Mouse (Mus musculus) kidney, embryonic 15.5 days (tissue): ENCODE data around the gene Grpel1. TPM values are rescaled to one million over a fixed set of nuclear protein-coding genes. Genes with fewer than 3 reads are reported as not detected.

Source experiments
- ATAC-seq: fragments of 200-750 bp; cut with Nextera tagmentation; replicated peaks from 2 replicates; pipeline ENCODE4 v1.8.0; 2017; ENCODE audit warnings: moderate TSS enrichment; ENCODE audit not compliant: low FRiP score
- H3K27ac ChIP-seq: fragments of 300-500 bp; sonication (generic); 2 replicates; pipeline ENCODE4 v1.5.1; 2015; ENCODE audit warnings: mild to moderate bottlenecking, inconsistent platforms
- H3K27me3 ChIP-seq: fragments of 300-500 bp; sonication (generic); 2 replicates; pipeline ENCODE4 v1.6.1; 2015; ENCODE audit warnings: inconsistent platforms
- H3K36me3 ChIP-seq: fragments of 300-500 bp; sonication (generic); 2 replicates; pipeline ENCODE4 v1.6.1; 2015; ENCODE audit warnings: inconsistent platforms
- H3K4me1 ChIP-seq: fragments of 300-500 bp; sonication (generic); 2 replicates; pipeline ENCODE4 v1.6.1; 2015; ENCODE audit warnings: inconsistent platforms
- H3K4me2 ChIP-seq: fragments of 300-500 bp; sonication (generic); 2 replicates; pipeline ENCODE4 v1.6.1; 2015; ENCODE audit warnings: moderate library complexity, mild to moderate bottlenecking, inconsistent platforms
- H3K4me3 ChIP-seq: fragments of 300-500 bp; sonication (generic); replicated peaks from 2 replicates; pipeline ENCODE4 v1.5.1; 2015; ENCODE audit warnings: mild to moderate bottlenecking, inconsistent platforms
- H3K9ac ChIP-seq: fragments of 300-500 bp; sonication (generic); 2 replicates; pipeline ENCODE4 v1.6.1; 2015; ENCODE audit warnings: mild to moderate bottlenecking, inconsistent platforms
- H3K9me3 ChIP-seq: fragments of 300-500 bp; sonication (generic); replicated peaks from 2 replicates; pipeline ENCODE4 v1.6.1; 2016; ENCODE audit warnings: inconsistent platforms
- WGBS: fragments of 180-500 bp; shearing (Covaris S2); methylation state at CpG from one replicate; pipeline ENCODE4 v1.1.7; 2015; ENCODE audit warnings: mixed read lengths; 5-methylcytosine and 5-hydroxymethylcytosine counted together
- polyA plus RNA-seq: library from polyadenylated mRNA; unstranded; fragments of >200 nt; fragmentation: Nextera tagmentation; extraction: Ambion mirVana; gene quantifications from 2 replicates; pipeline ENCODE4 v1.2.1, GENCODE M21; 2015

The Grpel1 gene
- 56.0 and 56.1 TPM in 2 replicates for polyA plus RNA-seq

DNA sequence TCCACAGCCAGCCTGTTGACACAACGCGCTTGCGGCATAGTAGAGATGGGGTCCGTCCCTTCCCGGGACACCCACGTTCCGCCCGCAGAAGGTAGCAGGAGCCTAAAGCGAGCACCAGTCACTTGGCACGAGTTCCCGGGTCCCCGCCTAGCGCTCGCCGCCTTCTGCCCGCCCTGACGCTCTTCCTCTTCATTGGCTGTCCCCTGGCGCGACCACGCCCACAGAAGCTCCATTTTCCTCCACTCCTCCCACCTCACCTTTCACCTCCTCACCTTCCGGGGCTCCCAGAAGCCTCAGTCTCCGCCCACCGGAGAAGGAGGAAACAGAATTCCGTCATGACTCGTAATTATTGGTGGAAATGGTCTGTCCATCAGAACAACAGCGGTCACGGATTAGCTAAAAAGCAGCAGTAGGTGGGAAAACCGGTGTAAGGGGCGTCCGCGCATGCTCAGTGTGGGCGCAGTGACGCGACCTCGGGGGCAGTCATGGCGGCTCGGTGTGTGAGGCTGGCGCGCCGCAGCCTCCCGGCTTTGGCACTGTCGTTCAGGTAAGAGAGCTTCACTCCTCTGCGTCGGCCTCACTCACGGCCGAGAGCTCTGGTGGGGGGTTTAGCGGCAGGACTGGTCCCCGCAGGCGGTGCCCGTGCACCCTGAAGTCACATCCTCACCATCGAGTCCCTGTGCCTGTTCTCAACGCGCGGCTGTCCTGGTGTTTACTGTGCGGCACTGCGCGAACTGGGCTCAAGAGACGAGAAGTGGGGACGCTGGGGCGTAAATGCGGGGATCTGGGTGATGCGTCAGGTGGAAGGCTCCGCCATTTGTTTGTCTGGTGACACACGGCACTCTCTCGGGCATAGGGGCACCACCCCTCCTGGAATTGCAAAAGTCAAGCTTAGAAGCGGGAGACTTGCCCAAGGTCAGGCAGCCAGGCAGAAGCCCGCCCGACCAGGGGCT lies at the start of gene Grpel1:
Gene Grpel1 (plus strand): TSS at position 290 of the 953 bp plus-strand sequence.
- no peaks in the 10 kb centered on the region for H3K27me3 ChIP-seq
- ATAC-seq, result peak; percentile 95
- H3K9me3 ChIP-seq, result no peaks in the 10 kb centered on the region
- peak within 1 kb of the TSS; percentile 85 for H3K9ac ChIP-seq
- H3K4me2 ChIP-seq, result peak within 1 kb of the TSS; percentile 97
- peak within 1 kb of the TSS; percentile 99 for H3K4me3 ChIP-seq
- peak within 1 kb of the TSS; percentile 86 for H3K27ac ChIP-seq
- WGBS, result under 1% methylated on average over 68 of the region's 68 CpGs
- peaks cover 39% of the 10 kb centered on the region for H3K4me1 ChIP-seq
- peaks cover 26% of the 10 kb centered on the region for H3K36me3 ChIP-seq

DNA sequence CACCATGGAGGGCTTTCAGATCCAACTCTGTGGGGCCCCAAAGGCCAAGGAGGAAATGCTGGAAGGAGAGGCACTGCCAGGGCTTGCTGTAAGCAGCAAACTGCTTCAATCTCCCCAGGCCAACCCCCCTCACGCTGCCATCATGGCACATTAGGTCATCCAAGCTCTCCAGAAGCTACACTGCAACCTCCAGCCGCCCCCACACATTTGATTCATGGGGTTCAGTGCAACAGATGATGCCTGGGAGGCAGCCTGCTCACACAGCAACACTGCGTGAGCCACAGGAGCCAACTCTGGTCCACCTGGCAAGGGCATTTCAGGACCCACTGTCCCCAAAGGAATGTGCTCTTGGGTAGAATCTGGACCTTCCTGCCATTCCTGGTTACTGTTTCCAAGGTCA lies 44.9 kb upstream of the Grpel1 start:
- Histone ChIP-seq H3K27ac (no peak overlapping the region), H3K9ac (no peak overlapping the region), H3K36me3 (no peaks in the 10 kb centered on the region), H3K4me2 (no peak overlapping the region), H3K9me3 (no peaks in the 10 kb centered on the region), H3K4me1 (peaks cover 1% of the 10 kb centered on the region; the same call in 1 of the 2 replicates), H3K4me3 (no peak overlapping the region), H3K27me3 (no peaks in the 10 kb centered on the region)
- ATAC-seq, result no peak
- WGBS, result 81% methylated on average over 3 of the region's 3 CpGs

DNA sequence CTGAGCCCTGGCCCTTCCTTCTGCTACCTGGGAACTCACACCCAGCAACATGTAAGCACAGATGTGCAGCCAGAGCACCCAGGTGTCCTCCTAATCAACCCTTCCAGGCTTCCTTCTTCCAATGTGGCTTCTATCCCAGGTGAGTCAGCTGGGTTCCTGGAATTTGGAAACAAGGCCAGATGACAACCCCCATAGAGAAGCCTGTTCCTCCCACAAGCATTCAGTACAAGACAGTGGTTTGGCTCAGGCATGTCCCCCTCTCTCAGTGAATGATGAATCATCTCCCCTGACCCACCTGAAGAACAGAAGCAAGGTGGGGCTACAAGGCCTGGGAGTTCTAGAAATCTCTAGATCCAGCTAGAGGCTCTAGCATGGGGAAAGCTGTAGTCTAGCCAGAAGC lies 42.1 kb upstream of the Grpel1 start:
- Histone ChIP-seq H3K4me2 (no peak overlapping the region), H3K9ac (no peak overlapping the region), H3K4me3 (no peak overlapping the region), H3K36me3 (no peaks in the 10 kb centered on the region), H3K9me3 (no peaks in the 10 kb centered on the region), H3K4me1 (peaks cover 18% of the 10 kb centered on the region), H3K27ac (no peak overlapping the region), H3K27me3 (no peaks in the 10 kb centered on the region)
- ATAC-seq, result no peak

DNA sequence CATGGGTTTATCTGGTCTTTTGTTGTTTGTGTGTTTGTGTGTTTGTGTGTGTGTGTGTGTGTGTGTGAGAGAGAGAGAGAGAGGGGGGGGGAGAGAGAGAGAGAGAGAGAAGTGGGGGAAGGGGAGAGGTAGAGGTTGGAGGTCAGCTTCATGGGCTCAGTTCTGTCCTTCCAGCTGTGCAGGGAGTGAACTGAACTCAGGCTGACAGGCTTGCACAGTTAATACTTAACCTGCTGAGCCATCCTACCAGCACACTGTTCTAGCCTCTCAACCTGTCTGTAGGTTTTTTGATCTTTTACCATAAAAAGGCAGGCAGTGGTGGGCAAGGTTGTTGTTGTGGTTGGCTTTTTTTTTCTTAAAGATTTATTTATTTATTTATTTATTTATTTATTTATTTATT lies 40.1 kb upstream of the Grpel1 start:
- Histone ChIP-seq H3K27ac (no peak overlapping the region), H3K9me3 (no peaks in the 10 kb centered on the region), H3K36me3 (no peaks in the 10 kb centered on the region), H3K9ac (no peak overlapping the region), H3K4me2 (no peak overlapping the region), H3K27me3 (no peaks in the 10 kb centered on the region), H3K4me1 (peaks cover 27% of the 10 kb centered on the region), H3K4me3 (no peak overlapping the region)
- no peak for ATAC-seq

DNA sequence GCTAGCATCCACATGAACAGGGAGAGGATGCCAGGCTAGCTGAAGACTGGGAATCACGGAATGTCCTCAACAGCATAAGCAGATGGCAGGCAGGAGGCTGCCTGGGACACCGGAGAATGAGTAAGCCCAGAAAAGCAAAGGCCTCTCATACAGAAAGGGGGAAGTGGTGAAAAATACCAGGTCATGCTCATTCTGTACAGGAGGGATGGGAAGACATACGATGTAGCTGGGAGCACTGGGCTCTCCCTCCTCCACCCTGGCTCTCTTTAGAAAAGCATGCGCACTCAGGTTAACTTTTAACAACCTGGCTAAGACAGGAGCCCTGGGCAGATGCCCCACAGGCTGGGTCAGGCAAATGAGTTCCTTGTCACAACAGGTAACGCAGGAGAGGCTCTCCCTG lies 38.4 kb upstream of the Grpel1 start:
- peaks cover 33% of the 10 kb centered on the region for H3K4me1 ChIP-seq
- no peaks in the 10 kb centered on the region for H3K9me3 ChIP-seq
- H3K4me3 ChIP-seq, result no peak overlapping the region
- no peak overlapping the region for H3K9ac ChIP-seq
- H3K27me3 ChIP-seq, result no peaks in the 10 kb centered on the region
- no peak overlapping the region for H3K4me2 ChIP-seq
- 0 out of 2 replicates have a peak, but pooled peaks have one; percentile 14 for ATAC-seq
- peak overlapping the region; percentile 28; the same call in 1 of the 2 replicates for H3K27ac ChIP-seq
- WGBS, result 66% methylated on average over 5 of the region's 5 CpGs
- no peaks in the 10 kb centered on the region for H3K36me3 ChIP-seq

DNA sequence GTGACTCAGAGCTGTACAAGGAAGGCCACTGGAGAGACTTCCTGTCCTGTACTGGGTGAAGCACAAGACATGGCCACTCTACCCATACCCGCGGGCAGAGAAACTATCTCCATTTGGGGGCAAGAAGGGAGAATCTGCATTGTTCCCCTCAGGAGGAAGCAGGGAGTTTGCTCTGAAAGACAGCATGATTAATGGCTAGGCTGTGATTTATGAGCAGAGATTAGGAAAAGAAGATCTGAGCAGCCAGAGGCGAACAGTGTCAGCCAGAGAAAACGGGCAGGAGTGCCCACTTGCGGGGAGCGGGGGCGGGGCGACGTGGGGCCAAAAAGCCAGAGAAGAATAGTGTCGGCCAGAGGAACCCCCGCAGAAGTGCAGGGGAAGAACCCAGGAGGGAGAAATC lies 37.0 kb upstream of the Grpel1 start:
- peaks cover 34% of the 10 kb centered on the region for H3K4me1 ChIP-seq
- H3K4me3 ChIP-seq, result no peak overlapping the region
- H3K9me3 ChIP-seq, result no peaks in the 10 kb centered on the region
- no peak overlapping the region for H3K9ac ChIP-seq
- WGBS, result 15% methylated on average over 11 of the region's 11 CpGs
- H3K27me3 ChIP-seq, result no peaks in the 10 kb centered on the region
- peak overlapping the region; percentile 29; the same call in 1 of the 2 replicates for H3K4me2 ChIP-seq
- H3K27ac ChIP-seq, result no peak overlapping the region
- no peaks in the 10 kb centered on the region for H3K36me3 ChIP-seq
- no peak; the same call in 1 of the 2 replicates for ATAC-seq

DNA sequence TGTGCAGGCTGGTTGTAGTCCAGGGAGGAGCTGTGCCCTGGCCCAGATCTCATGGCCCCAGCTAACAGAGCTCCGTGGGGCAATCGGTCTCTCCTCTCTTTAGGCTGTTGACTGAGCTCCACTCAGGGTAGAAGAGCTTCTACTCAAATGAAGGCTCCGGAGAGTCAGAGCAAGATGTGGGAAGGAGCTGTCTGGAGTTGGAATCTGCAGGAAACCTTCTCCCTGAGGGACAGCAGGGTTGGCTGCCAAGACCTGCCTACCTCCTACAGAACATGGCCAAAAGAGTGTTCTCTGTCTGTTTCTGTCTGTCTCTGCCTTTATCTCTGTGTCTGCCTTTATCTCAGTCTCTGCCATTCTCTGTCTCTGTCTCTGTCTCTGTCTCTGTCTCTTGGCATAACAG lies 35.2 kb upstream of the Grpel1 start:
- ATAC-seq, result no peak
- Histone ChIP-seq H3K4me3 (no peak overlapping the region), H3K4me2 (no peak overlapping the region), H3K27ac (no peak overlapping the region), H3K27me3 (no peaks in the 10 kb centered on the region), H3K36me3 (no peaks in the 10 kb centered on the region), H3K4me1 (peaks cover 34% of the 10 kb centered on the region), H3K9me3 (no peaks in the 10 kb centered on the region), H3K9ac (no peak overlapping the region)
- 86% methylated on average over 3 of the region's 3 CpGs for WGBS

DNA sequence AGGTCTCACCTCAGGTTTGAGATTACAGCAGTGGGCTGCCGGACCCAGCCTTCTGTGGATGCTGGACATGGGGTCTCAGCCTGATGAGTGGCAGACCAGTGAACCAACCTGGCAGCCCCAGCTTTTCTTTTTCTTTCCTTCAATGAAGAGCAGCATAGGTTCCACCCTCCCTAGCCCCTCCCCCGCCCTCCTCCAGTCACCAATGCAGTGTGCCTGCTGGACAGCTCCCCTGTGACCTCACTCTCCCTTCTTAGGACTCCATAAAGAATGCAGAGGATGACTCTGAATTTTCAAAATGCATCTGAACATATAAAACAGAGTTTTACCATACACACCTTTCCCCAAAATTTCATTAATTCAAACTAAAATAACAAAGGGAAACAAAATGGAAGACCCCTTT lies 33.1 kb upstream of the Grpel1 start:
- 49% methylated on average over 2 of the region's 2 CpGs for WGBS
- no peak for ATAC-seq

DNA sequence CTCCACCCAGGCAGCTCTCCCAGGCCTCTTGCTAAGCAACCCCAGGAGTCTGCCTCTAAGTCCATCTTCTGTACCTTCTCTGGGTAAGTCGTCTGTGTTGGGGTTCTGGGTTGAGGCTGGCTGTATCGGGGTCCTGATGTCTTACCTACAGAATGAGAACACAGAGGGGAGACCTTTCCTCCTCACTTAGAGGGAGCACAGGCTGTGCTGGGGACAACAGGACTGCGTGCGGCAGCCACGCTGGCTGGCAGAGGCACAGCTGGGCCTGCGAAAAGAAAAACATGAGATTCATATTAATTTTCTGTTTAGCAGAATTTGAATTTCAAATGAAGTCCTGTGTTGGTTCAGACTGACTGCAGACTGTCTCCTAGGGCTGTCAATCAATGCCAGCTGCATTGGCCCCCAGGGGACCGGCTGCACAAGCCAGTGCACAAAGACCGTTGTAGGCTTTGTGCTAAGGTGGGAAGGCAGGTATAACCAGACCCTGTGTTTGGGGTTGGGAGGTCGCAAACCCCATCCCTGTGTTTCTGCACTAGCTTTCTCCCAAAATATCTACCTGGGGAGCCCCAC lies 30.3 kb upstream of the Grpel1 start:
- Histone ChIP-seq H3K27me3 (no peaks in the 10 kb centered on the region), H3K9me3 (no peaks in the 10 kb centered on the region), H3K36me3 (no peaks in the 10 kb centered on the region), H3K9ac (no peak overlapping the region), H3K4me1 (0 out of 2 replicates have a peak, but pooled peaks cover 8% of the 10 kb centered on the region), H3K4me2 (no peak overlapping the region), H3K27ac (no peak overlapping the region), H3K4me3 (no peak overlapping the region)
- no peak for ATAC-seq
- 75% methylated on average over 9 of the region's 9 CpGs for WGBS

More for the DNA sequence above, 33.1 kb upstream of the Grpel1 start:
- H3K4me1 ChIP-seq, result peaks cover 26% of the 10 kb centered on the region
- H3K27ac ChIP-seq, result no peak overlapping the region
- H3K27me3 ChIP-seq, result no peaks in the 10 kb centered on the region
- H3K9me3 ChIP-seq, result no peaks in the 10 kb centered on the region
- H3K4me3 ChIP-seq, result no peak overlapping the region
- no peak overlapping the region for H3K9ac ChIP-seq
- H3K4me2 ChIP-seq, result no peak overlapping the region
- no peaks in the 10 kb centered on the region for H3K36me3 ChIP-seq

DNA sequence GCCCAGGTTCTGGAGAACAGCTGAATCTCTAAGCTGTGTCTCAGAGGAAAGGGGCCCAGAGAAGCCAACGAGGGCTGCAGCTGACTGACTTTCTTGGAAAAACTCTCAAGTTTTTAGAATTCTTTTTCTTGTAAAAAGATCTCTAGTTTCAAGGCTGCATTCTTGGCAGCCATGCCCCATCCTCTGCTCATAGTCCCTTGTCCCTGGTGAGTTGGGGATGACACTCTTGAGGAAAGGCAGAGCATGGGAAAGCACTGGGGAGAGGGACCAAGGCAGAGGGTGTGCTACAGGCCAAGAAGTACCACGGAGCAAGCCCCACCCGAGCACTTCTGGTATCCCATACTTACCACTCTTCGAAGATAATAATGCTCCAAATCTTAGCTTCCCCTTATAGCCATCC lies 27.9 kb upstream of the Grpel1 start:
- no peaks in the 10 kb centered on the region for H3K36me3 ChIP-seq
- H3K9ac ChIP-seq, result no peak overlapping the region
- H3K9me3 ChIP-seq, result no peaks in the 10 kb centered on the region
- ATAC-seq, result no peak
- 75% methylated on average over 4 of the region's 4 CpGs for WGBS
- H3K4me2 ChIP-seq, result no peak overlapping the region
- no peaks in the 10 kb centered on the region for H3K27me3 ChIP-seq
- H3K4me1 ChIP-seq, result no peaks in the 10 kb centered on the region
- no peak overlapping the region for H3K4me3 ChIP-seq
- H3K27ac ChIP-seq, result no peak overlapping the region

DNA sequence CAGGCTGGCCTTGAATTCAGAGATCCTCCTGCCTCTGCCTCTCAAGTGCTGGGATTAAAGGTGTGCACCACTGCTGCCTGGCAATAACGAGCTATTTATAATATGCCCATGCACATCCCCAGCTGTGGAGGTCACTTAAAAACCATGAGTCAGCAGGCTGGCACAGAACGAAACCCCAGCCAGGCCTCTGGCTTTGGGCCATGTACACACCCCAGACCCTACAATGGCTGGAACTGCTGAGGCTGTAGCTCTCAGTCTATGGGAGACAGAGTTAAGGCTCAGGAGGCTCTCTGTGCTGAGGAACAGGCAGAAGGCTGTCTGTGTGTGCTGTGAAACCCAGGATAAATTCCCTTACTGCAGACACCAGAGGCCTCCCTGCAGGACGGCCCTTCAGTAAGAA lies 24.1 kb upstream of the Grpel1 start:
- Histone ChIP-seq H3K4me1 (no peaks in the 10 kb centered on the region), H3K9me3 (no peaks in the 10 kb centered on the region), H3K27ac (no peak overlapping the region), H3K9ac (no peak overlapping the region), H3K4me3 (no peak overlapping the region), H3K4me2 (no peak overlapping the region), H3K36me3 (no peaks in the 10 kb centered on the region), H3K27me3 (no peaks in the 10 kb centered on the region)
- WGBS, result 77% methylated on average over 3 of the region's 3 CpGs
- no peak for ATAC-seq

DNA sequence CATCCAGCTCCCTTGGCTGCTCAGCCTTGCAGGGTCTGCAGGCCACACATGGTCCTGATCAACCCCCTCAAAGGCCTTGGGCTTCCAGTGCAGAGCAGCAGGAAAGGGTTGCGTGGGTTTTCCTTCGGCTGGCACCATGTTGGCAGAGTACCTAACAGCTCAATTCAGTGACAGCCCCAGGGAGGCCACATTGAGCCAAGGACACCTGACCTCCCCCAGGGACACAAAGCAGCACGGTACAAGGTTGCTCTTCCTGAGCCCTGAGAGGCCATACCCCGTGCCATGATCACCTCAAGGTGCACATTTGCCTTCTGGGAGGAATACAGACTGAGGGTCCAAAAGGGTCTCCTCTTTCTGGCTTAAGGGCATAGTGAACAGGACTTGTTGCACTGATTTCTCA lies 20.2 kb upstream of the Grpel1 start:
- Histone ChIP-seq H3K27ac (no peak overlapping the region), H3K4me3 (no peak overlapping the region), H3K36me3 (no peaks in the 10 kb centered on the region), H3K4me1 (no peaks in the 10 kb centered on the region), H3K9me3 (no peaks in the 10 kb centered on the region), H3K4me2 (no peak overlapping the region), H3K9ac (no peak overlapping the region), H3K27me3 (no peaks in the 10 kb centered on the region)
- WGBS, result 56% methylated on average over 4 of the region's 4 CpGs
- ATAC-seq, result no peak
